Mouse (Mus musculus) embryonic facial prominence, embryonic 13.5 days (tissue): ENCODE measurements around the gene Nat8f4. TPM values are rescaled to one million over a fixed set of nuclear protein-coding genes. Genes with fewer than 3 reads are reported as not detected.
"Not testable (repeated sequence)": the region's sequence is repeated elsewhere in the genome, so short reads cannot be mapped to it uniquely, and the experiment has no call there.

Experiments
- ATAC-seq: fragments of 200-750 bp; cut with Nextera tagmentation; 2 replicates; pipeline ENCODE4 v1.8.0; 2017; ENCODE audit warnings: low read depth; ENCODE audit not compliant: insufficient number of reproducible peaks, insufficient read depth, low FRiP score, low TSS enrichment
- H3K27ac ChIP-seq: fragments of 300-500 bp; sonication (generic); 2 replicates; pipeline ENCODE4 v1.5.1; 2015; ENCODE audit warnings: moderate library complexity, mild to moderate bottlenecking, inconsistent platforms
- H3K27me3 ChIP-seq: fragments of 300-500 bp; sonication (generic); 2 replicates; pipeline ENCODE4 v1.6.1; 2015; ENCODE audit warnings: mild to moderate bottlenecking, inconsistent platforms
- H3K36me3 ChIP-seq: fragments of 300-500 bp; sonication (generic); 2 replicates; pipeline ENCODE4 v1.6.1; 2015; ENCODE audit warnings: mild to moderate bottlenecking, inconsistent platforms
- H3K4me1 ChIP-seq: fragments of 300-500 bp; sonication (generic); 2 replicates; pipeline ENCODE4 v1.6.1; 2015; ENCODE audit warnings: inconsistent platforms
- H3K4me2 ChIP-seq: fragments of 300-500 bp; sonication (generic); 2 replicates; pipeline ENCODE4 v1.6.1; 2015; ENCODE audit warnings: moderate library complexity, mild to moderate bottlenecking, inconsistent platforms
- H3K4me3 ChIP-seq: fragments of 300-500 bp; sonication (generic); 2 replicates; pipeline ENCODE4 v1.5.1; 2015; ENCODE audit warnings: mild to moderate bottlenecking, inconsistent platforms
- H3K9ac ChIP-seq: fragments of 300-500 bp; sonication (generic); 2 replicates; pipeline ENCODE4 v1.6.1; 2015; ENCODE audit warnings: mild to moderate bottlenecking, inconsistent platforms
- H3K9me3 ChIP-seq: fragments of 300-500 bp; sonication (generic); 2 replicates; pipeline ENCODE4 v1.6.1; 2016; ENCODE audit warnings: inconsistent platforms
- WGBS: fragments of 180-500 bp; shearing (Covaris S2); methylation state at CpG from one replicate; pipeline ENCODE4 v1.1.7; 2015; ENCODE audit warnings: mixed read lengths; 5-methylcytosine and 5-hydroxymethylcytosine counted together
- polyA plus RNA-seq: library from polyadenylated mRNA; unstranded; fragments of >200 nt; fragmentation: Nextera tagmentation; extraction: Ambion mirVana; gene quantifications from 2 replicates; pipeline ENCODE4 v1.2.1, GENCODE M21; 2015

Gene Nat8f4
- polyA plus RNA-seq, 1 experiment from 2014 or later = 2.5 TPM

DNA sequence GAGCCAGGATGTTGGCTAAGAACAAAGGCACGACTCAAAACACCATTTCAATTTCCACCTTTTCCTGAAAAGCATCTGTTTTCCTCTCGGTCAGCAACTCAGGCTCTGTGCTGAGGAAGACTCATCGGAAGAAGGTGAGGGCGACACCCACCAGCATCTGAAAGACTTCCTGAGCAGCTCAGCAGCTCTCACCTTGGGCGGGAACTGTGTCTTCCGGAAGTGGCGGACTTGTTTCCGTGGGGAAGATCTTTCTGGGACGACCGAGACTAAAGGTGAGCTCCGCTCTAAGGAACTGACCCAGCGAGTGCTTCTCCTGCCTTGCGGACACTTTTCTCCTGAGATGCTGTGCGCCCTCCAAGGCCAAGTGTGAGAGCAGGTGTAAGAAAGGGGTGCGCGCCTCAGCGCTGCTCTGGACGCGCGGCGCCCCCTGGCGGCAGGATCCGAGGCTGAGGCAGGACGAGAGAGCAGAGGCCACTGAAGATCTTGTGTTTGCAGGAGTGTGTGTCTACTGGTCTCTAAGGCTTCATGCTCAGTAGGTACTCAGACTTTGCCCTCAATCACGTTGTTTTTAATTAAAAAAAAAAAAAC lies 9.5 kb downstream of the Nat8f4 start:
- not testable (repeated sequence) for H3K9me3 ChIP-seq, H3K27ac ChIP-seq, H3K4me3 ChIP-seq, H3K36me3 ChIP-seq, H3K27me3 ChIP-seq, H3K9ac ChIP-seq, ATAC-seq, H3K4me1 ChIP-seq, H3K4me2 ChIP-seq
- 73% methylated on average over 25 of the region's 25 CpGs for WGBS

DNA sequence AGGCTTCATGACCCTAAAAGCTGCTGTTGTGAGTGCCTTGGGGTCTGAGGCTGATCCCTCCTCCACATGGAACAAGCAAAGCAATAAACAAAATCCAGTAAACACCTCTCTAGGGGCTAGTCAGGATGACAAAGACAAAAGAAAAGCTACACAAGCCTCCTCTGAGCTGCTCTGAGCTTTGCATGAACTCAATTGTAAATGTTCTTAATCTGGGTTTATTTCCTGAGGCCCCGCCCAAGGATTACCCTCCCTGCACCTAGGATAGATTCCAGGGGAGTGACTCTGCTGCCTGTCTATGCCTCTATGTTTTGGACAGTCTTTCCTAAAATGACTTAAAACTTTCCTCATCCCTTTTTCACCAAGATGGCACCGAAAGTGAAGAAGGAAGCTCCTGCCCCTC lies 15.7 kb downstream of the Nat8f4 start:
- no peak overlapping the region for H3K27ac ChIP-seq
- no peak overlapping the region for H3K9ac ChIP-seq
- no peaks in the 10 kb centered on the region for H3K36me3 ChIP-seq
- no peak for ATAC-seq
- 93% methylated on average over 2 of the region's 2 CpGs for WGBS
- H3K4me3 ChIP-seq = no peak overlapping the region
- no peak overlapping the region for H3K4me2 ChIP-seq
- no peaks in the 10 kb centered on the region for H3K4me1 ChIP-seq
- peaks cover 20% of the 10 kb centered on the region; the same call in 1 of the 2 replicates for H3K9me3 ChIP-seq
- no peaks in the 10 kb centered on the region for H3K27me3 ChIP-seq

DNA sequence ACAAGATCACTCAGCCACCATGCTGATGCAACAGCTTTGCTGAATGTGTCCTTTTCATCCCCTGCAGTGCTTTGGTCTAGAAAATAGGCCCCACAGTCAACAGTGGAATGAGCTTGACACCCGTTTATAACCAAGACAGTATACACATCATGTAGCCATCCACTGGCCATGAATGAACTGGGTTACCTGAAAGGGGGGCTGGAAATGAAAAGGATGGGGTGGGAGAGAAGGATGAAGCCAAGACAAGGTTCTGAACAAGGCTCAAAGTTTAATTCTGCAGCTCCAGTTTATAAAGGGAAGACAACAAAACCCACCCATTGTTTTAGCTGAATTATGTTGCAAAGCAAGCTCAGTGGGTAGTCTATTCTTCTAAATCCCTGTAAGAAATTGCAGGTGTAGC lies 20.4 kb downstream of the Nat8f4 start:
- 93% methylated on average over 1 of the region's 1 CpGs for WGBS

DNA sequence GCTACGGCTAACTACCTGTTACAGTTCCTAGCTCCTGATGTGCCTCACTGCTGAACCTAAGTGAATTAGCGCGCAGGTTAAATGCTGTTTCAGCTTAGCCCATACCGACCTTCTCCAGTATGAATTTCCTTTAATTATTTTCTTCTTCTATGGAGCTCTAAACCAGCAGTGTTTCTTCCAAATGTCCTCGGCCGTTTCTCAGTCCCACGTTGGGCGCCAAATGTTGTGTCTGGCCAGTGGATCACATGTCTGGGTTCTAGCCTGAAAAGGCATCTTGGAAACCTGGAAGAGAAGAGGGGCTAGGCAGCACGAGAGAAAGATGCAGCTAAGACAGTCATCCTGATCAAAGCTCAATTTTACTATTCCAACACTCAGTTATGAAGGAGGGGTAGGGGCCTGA lies 21.4 kb downstream of the Nat8f4 start:
- peaks cover 25% of the 10 kb centered on the region for H3K9me3 ChIP-seq
- H3K27ac ChIP-seq, H3K4me2 ChIP-seq, ATAC-seq, H3K4me3 ChIP-seq, H3K4me1 ChIP-seq, H3K27me3 ChIP-seq, H3K9ac ChIP-seq, H3K36me3 ChIP-seq: not testable (repeated sequence)
- WGBS = 93% methylated on average over 9 of the region's 9 CpGs

More for the DNA sequence above, 20.4 kb downstream of the Nat8f4 start:
- H3K9ac ChIP-seq = no peak overlapping the region
- H3K4me3 ChIP-seq = no peak overlapping the region
- H3K4me1 ChIP-seq = no peaks in the 10 kb centered on the region
- 0 out of 2 replicates have a peak, but pooled peaks cover 5% of the 10 kb centered on the region for H3K36me3 ChIP-seq
- peaks cover 25% of the 10 kb centered on the region for H3K9me3 ChIP-seq
- no peak for ATAC-seq
- H3K27ac ChIP-seq = no peak overlapping the region
- no peak overlapping the region for H3K4me2 ChIP-seq
- H3K27me3 ChIP-seq = no peaks in the 10 kb centered on the region

DNA sequence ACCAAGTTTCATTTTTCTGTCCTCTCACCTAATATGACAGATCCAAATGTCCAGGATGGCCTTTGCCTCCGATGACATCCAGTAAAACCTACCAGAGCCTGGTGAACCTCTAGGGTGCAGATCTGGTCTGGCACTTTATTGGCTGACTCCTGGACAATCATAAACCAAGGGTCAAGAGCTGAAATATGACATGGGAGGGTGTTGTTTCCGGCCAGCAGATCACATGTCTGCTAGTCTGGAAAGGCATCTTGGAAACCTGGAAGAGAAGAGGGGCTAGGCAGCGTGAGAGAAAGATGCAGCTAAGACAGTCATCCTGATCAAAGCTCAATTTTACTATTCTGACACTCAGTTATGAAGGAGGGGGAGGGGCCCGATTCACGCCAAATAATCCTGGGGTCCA lies 35.7 kb downstream of the Nat8f4 start, which contains the start of gene Nat8f2:
Nat8f2 (minus strand) TSS at position 153 of the 400 bp plus-strand sequence.
- 77% methylated on average over 5 of the region's 5 CpGs for WGBS
- not testable (repeated sequence) for ATAC-seq, H3K27ac ChIP-seq, H3K27me3 ChIP-seq, H3K9ac ChIP-seq, H3K9me3 ChIP-seq, H3K4me2 ChIP-seq, H3K4me1 ChIP-seq, H3K36me3 ChIP-seq, H3K4me3 ChIP-seq

DNA sequence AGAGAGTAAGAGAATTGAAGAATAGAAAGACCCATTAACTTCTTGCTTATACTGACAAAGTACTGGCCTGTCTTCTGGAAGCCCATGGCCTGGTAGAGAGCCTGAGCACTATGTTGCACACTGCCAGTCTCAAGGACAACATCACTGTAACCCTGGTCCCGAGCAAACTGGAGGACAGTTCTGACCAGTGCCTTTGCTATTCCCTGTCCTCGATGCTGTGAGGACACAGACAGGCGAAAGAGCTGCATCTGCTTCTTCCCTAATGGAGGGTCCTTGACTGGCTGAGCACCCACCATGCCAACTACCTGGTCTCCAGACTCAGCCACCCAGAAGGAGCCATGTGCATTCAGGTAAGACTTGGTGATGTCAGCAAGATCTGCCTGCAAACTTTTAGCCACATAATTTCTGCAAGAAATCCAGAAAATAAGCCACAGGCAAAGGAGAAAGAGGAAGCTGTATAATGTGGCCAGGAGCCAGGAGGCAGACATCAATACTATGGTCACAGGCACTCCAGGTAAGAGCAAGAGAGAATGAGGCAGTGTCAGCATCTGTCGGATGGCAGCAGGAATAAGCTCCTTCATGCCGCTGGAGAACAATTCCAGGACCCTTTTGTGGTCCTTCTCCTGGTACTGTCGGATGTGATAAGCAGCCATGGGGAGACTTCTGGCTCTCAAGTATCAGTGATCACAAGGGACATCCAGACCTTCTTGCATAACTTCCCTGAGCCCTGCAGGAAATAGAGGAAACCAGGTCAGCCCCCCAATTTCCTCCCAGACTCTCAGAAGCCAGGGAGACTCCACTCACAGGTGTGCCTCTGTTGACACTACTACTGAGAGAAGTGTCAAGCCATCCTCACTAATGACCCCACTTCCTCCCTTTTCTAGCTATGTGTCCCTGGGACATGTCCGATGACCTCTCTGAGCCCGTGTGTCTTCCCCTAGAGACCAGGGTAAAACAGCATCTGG lies 36.7 kb downstream of the Nat8f4 start:
- ATAC-seq = no peak
- no peaks in the 10 kb centered on the region for H3K27me3 ChIP-seq
- no peak overlapping the region for H3K4me3 ChIP-seq
- H3K36me3 ChIP-seq = no peaks in the 10 kb centered on the region
- H3K27ac ChIP-seq = no peak overlapping the region
- H3K4me1 ChIP-seq = no peaks in the 10 kb centered on the region
- no peak overlapping the region for H3K9ac ChIP-seq
- no peak overlapping the region for H3K4me2 ChIP-seq
- 72% methylated on average over 8 of the region's 8 CpGs for WGBS
- H3K9me3 ChIP-seq = no peaks in the 10 kb centered on the region

DNA sequence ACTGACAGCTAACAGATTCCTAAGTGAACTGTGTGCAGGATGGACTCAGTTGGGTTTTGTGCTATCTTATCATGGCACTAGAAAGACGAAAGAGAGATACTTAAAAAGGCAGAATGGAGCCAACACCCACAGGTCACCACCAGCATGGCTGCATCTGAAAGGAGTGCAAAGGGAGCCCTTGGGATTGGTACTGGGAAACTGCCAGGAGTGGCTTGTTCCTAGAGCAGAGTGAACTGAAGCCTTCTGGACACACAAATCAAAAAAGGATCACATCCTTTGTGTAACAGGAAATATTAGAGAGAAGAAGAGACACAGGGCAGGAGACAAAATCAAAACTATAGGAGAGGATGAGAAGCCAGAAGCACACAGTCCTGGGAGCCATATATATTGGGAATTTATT lies 37.7 kb downstream of the Nat8f4 start:
- not testable (repeated sequence) for H3K27me3 ChIP-seq, ATAC-seq, H3K4me3 ChIP-seq, H3K4me1 ChIP-seq, H3K9me3 ChIP-seq, H3K4me2 ChIP-seq, H3K9ac ChIP-seq, H3K27ac ChIP-seq, H3K36me3 ChIP-seq
- WGBS = 67% methylated on average over 1 of the region's 1 CpGs

DNA sequence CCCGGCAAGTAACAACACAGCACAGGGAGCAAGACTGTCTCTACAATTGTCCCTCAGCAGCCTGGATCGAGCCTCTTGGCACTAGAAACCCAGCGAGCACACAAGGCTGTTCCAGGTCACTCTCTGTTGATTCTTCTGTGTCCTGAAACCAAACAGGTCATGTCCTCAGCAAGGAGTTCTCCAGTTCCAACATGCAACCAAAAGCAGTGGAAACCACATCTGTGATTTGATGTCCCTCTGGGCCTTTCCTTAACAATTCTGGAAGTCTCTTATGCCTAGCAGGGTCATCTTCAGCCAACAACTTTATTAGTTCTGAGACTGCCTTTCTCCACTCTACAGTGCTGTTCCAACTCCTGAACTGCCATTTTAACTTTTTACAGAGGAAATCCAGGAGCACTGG lies 38.5 kb downstream of the Nat8f4 start:
- H3K9me3 ChIP-seq, H3K27ac ChIP-seq, H3K27me3 ChIP-seq, H3K9ac ChIP-seq, H3K4me2 ChIP-seq, H3K4me3 ChIP-seq, ATAC-seq, H3K4me1 ChIP-seq, H3K36me3 ChIP-seq: not testable (repeated sequence)
- WGBS = 90% methylated on average over 3 of the region's 3 CpGs

DNA sequence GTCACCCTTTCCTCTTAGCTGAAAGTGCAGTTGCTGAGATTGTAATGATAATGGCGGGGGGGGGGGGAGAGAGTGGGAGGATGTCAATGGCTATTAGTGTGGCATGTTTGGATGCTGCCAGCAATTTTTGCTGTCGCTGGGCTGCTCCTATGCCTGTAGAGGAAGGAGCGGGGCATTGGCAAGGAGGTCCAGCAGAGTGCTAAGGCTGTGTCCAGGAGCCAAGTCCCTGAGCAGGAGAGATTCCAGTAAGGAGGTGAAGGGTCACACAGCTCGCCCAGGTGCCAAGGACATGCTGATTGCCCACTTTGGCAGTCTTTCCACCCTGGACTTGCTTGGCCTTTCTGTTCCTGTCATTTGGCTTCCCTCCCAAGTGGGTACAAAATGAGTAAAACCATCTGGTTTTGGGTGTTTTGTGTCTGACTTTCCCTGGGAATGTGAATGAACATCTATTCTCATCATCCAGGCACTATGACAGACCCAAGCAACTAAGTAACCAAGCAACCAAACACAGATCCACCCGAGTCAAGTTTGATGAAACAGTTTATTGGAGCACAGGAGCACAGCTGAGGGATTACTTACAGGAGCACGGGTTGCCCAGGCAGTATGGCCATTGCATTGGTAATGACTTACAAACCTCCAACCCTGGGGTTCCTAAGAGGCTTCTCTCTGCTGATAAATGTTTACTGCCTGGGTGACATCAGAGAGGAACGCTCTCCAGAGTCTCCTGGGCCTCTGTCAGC lies 39.6 kb downstream of the Nat8f4 start:
- not testable (repeated sequence) for H3K4me2 ChIP-seq, H3K9ac ChIP-seq, H3K27ac ChIP-seq, H3K9me3 ChIP-seq, H3K4me1 ChIP-seq, ATAC-seq, H3K36me3 ChIP-seq, H3K4me3 ChIP-seq, H3K27me3 ChIP-seq
- 70% methylated on average over 6 of the region's 7 CpGs for whole genome bisulfite sequencing

DNA sequence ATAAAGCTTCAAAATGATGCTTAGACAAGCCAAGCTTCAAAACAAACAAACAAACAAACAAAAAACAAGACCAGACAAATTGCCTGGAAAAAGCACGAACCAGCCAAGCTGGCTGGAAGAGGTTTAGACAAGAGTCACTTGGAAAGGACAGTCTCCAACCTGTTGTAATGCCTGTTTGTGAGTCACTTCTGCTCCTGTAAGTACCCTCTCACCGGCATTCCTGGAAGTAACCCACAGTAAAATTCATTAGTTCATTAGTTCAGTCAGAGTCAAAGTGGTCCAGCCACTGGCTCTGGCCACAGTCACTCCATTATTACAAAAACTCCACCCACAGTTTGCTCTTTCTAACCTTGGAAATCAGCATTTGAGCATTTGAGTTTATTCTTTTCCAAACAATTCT lies 40.8 kb downstream of the Nat8f4 start:
- Histone ChIP-seq H3K9ac (no peak overlapping the region), H3K4me2 (no peak overlapping the region), H3K4me3 (no peak overlapping the region), H3K27me3 (no peaks in the 10 kb centered on the region), H3K9me3 (no peaks in the 10 kb centered on the region), H3K4me1 (no peaks in the 10 kb centered on the region), H3K36me3 (no peaks in the 10 kb centered on the region), H3K27ac (no peak overlapping the region)
- ATAC-seq = no peak
- WGBS = 85% methylated on average over 2 of the region's 2 CpGs

DNA sequence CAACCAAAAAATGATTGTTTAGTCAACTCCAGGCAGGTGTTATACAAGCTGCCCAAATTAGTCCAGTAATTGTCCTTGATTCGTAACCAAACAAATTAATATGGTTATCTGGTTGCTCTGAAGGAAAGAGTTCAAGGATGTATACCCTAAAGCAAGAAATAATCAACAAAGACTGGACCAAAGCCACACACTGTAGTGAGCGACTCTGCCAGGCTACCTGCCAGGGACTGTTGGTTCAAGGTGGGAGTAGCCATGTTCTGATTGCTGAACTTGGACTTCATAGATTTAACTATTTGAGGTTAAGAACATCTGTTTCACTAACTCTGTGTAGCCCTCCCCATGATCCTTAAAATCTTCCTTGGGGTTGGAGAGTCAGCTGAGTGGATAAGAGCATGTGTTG lies 41.5 kb downstream of the Nat8f4 start:
- WGBS = 81% methylated on average over 2 of the region's 2 CpGs
- ATAC-seq = no peak
- no peak overlapping the region for H3K4me2 ChIP-seq
- H3K36me3 ChIP-seq = no peaks in the 10 kb centered on the region
- no peaks in the 10 kb centered on the region for H3K4me1 ChIP-seq
- no peak overlapping the region for H3K27ac ChIP-seq
- H3K9me3 ChIP-seq = no peaks in the 10 kb centered on the region
- H3K9ac ChIP-seq = no peak overlapping the region
- H3K4me3 ChIP-seq = no peak overlapping the region
- no peaks in the 10 kb centered on the region for H3K27me3 ChIP-seq
